Mouse (Mus musculus) embryonic facial prominence, embryonic 10.5 days (tissue): ENCODE measurements around the gene Nup93. TPM values are rescaled to one million over a fixed set of nuclear protein-coding genes. Genes with fewer than 3 reads are reported as not detected.

Experiments used
- DNase-seq: peaks from one replicate; pipeline ENCODE4 v3.0.0-alpha.2; 2017; ENCODE audit warnings: low spot score
- H3K27ac ChIP-seq: fragments of 300-500 bp; sonication (generic); replicated peaks from 2 replicates; pipeline ENCODE4 v1.5.1; 2016; ENCODE audit warnings: mild to moderate bottlenecking
- H3K27me3 ChIP-seq: fragments of 300-500 bp; sonication (generic); replicated peaks from 2 replicates; pipeline ENCODE4 v1.6.1; 2016; ENCODE audit warnings: low read depth, mild to moderate bottlenecking; ENCODE audit not compliant: poor library complexity, severe bottlenecking
- H3K36me3 ChIP-seq: fragments of 300-500 bp; sonication (generic); replicated peaks from 2 replicates; pipeline ENCODE4 v1.6.1; 2016; ENCODE audit warnings: mild to moderate bottlenecking, moderate library complexity
- H3K4me1 ChIP-seq: fragments of 300-500 bp; sonication (generic); 2 replicates; pipeline ENCODE4 v1.6.1; 2016
- H3K4me3 ChIP-seq: fragments of 300-500 bp; sonication (generic); 2 replicates; pipeline ENCODE4 v1.5.1; 2016; ENCODE audit warnings: mild to moderate bottlenecking, moderate library complexity
- H3K9me3 ChIP-seq: fragments of 300-500 bp; sonication (generic); 2 replicates; pipeline ENCODE4 v1.6.1; 2016; ENCODE audit warnings: mild to moderate bottlenecking
- WGBS: fragments of 180-500 bp; shearing (Covaris S2); methylation state at CpG from one replicate; pipeline ENCODE4 v1.1.7; 2016; 5-methylcytosine and 5-hydroxymethylcytosine counted together
- polyA plus RNA-seq: library from polyadenylated mRNA; unstranded; fragments of >200 nt; fragmentation: Nextera tagmentation; extraction: Ambion mirVana; gene quantifications from 2 replicates; pipeline ENCODE4 v1.2.1, GENCODE M21; 2016

Nup93 gene
- polyA plus RNA-seq, 1 experiment from 2014 or later, result 150 TPM

- Histone ChIP-seq H3K27me3 (peaks cover 100% of the 10 kb centered on the region), H3K9me3 (no peaks in the 10 kb centered on the region), H3K4me3 (peak within 1 kb of the TSS; percentile 64), H3K4me1 (peaks cover 43% of the 10 kb centered on the region), H3K27ac (peak within 1 kb of the TSS; percentile 26; the same call in 1 of the 2 replicates), H3K36me3 (no peaks in the 10 kb centered on the region)
- under 1% methylated on average over 50 of the region's 50 CpGs for WGBS
- DNase-seq, result peak; percentile 85
Measured at GRCm38 (mm10) chr8:94178857-94179712, 35.3 kb upstream of the Nup93 start, which contains the start of gene Mt1. Gene Mt1, plus strand, starts transcription at chr8:94179082.

DNA sequence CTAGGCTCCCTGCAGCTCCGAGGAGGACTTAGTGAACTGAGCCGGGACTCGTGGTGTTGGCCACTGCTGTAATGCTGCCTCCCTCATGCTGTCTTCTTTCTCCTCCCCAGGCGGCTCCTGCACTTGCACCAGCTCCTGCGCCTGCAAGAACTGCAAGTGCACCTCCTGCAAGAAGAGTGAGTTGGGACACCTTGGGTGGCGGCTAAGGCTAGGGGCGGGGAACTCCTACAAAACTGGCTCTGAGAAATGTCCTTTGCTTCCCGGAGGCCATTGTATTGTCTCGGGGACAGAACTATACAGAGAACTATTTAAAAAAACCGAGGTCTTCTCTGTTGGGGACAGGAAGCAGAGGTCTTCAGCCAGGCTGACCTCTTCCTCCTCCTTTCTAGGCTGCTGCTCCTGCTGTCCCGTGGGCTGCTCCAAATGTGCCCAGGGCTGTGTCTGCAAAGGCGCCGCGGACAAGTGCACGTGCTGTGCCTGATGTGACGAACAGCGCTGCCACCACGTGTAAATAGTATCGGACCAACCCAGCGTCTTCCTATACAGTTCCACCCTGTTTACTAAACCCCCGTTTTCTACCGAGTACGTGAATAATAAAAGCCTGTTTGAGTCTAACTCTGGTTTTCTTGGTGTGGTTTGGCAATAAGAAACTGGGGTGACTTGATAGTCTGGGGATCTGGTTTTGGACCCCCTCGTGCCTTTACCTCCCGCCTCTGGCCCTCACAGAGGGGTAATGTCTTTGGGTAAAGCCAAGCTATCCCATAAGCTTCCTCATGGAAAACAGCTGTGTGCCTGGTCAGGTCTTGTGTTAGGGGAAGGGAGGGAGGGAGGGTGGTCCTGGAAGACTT is 34.4 kb upstream of the Nup93 start:
- H3K27ac ChIP-seq, result peak overlapping the region; percentile 26; the same call in 1 of the 2 replicates
- DNase-seq, result peak; percentile 56
- WGBS, result 3% methylated on average over 25 of the region's 25 CpGs

GRCm38 (mm10) chr8:94180561-94180908 is 33.8 kb upstream of the Nup93 start:
- peaks cover 100% of the 10 kb centered on the region for H3K27me3 ChIP-seq
- no peaks in the 10 kb centered on the region for H3K36me3 ChIP-seq
- no peaks in the 10 kb centered on the region for H3K9me3 ChIP-seq
- 69% methylated on average over 1 of the region's 1 CpGs for whole genome bisulfite sequencing
- peak overlapping the region; percentile 64 for H3K4me3 ChIP-seq
- DNase-seq, result no peak
- no peak overlapping the region for H3K27ac ChIP-seq
- H3K4me1 ChIP-seq, result peaks cover 42% of the 10 kb centered on the region

More for the DNA sequence above, 34.4 kb upstream of the Nup93 start:
- no peaks in the 10 kb centered on the region for H3K9me3 ChIP-seq
- peak overlapping the region; percentile 64 for H3K4me3 ChIP-seq
- H3K27me3 ChIP-seq, result peaks cover 100% of the 10 kb centered on the region
- H3K36me3 ChIP-seq, result no peaks in the 10 kb centered on the region
- H3K4me1 ChIP-seq, result peaks cover 43% of the 10 kb centered on the region

- Histone ChIP-seq H3K27ac (peak overlapping the region; percentile 19; the same call in 1 of the 2 replicates), H3K9me3 (no peaks in the 10 kb centered on the region), H3K27me3 (peaks cover 100% of the 10 kb centered on the region), H3K4me3 (peak overlapping the region; percentile 46), H3K4me1 (peaks cover 55% of the 10 kb centered on the region), H3K36me3 (no peaks in the 10 kb centered on the region)
- WGBS, result 62% methylated on average over 13 of the region's 13 CpGs
- no peak for DNase-seq
Measured at GRCm38 (mm10) chr8:94182055-94182929, 32.1 kb upstream of the Nup93 start.

- Histone ChIP-seq H3K36me3 (no peaks in the 10 kb centered on the region), H3K27me3 (peaks cover 100% of the 10 kb centered on the region), H3K9me3 (no peaks in the 10 kb centered on the region), H3K27ac (peak overlapping the region; percentile 19; the same call in 1 of the 2 replicates), H3K4me1 (peaks cover 60% of the 10 kb centered on the region), H3K4me3 (peak overlapping the region; percentile 46)
- under 1% methylated on average over 16 of the region's 16 CpGs for WGBS
- peak; percentile 88 for DNase-seq
Measured at GRCm38 (mm10) chr8:94183117-94183516, 31.2 kb upstream of the Nup93 start.

- Histone ChIP-seq H3K27me3 (peaks cover 98% of the 10 kb centered on the region), H3K4me3 (peak overlapping the region; percentile 46; the same call in 1 of the 2 replicates), H3K27ac (peak overlapping the region; percentile 48; the same call in 1 of the 2 replicates), H3K36me3 (no peaks in the 10 kb centered on the region), H3K4me1 (peaks cover 55% of the 10 kb centered on the region), H3K9me3 (no peaks in the 10 kb centered on the region)
- DNase-seq, result peak; percentile 55
- WGBS, result 16% methylated on average over 12 of the region's 12 CpGs
Measured at GRCm38 (mm10) chr8:94184357-94184843, 30.0 kb upstream of the Nup93 start.

DNA sequence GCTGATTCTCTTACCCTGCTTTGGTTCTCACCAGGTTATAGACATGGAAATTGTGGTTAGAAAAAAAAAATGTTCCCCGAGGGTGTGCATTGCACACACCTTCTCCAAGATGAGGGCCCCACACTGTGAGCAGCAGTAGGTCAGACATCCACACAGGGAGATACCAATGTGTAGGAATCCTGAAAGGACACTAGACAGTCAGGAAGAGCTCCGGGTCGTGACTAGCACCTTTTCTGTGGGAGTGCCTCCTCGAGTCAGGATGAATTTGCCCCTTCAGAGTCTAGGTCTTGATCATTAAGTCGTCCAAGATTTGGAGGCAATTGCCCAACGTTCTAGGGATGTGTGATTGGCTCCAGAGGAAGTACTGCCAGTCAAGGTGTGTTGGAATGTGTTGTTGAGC is 28.6 kb upstream of the Nup93 start:
- Histone ChIP-seq H3K36me3 (no peaks in the 10 kb centered on the region), H3K4me3 (no peak overlapping the region), H3K4me1 (peaks cover 52% of the 10 kb centered on the region), H3K27ac (no peak overlapping the region), H3K9me3 (no peaks in the 10 kb centered on the region), H3K27me3 (peaks cover 92% of the 10 kb centered on the region)
- 68% methylated on average over 6 of the region's 6 CpGs for WGBS
- no peak for DNase-seq

GRCm38 (mm10) chr8:94186542-94186941 is 27.8 kb upstream of the Nup93 start:
- DNase-seq, result peak; percentile 81
- Histone ChIP-seq H3K27ac (peak overlapping the region; percentile 45; the same call in 1 of the 2 replicates), H3K36me3 (no peaks in the 10 kb centered on the region), H3K4me3 (peak overlapping the region; percentile 13; the same call in 1 of the 2 replicates), H3K9me3 (no peaks in the 10 kb centered on the region), H3K27me3 (peaks cover 85% of the 10 kb centered on the region), H3K4me1 (peaks cover 59% of the 10 kb centered on the region)
- 3% methylated on average over 17 of the region's 17 CpGs for WGBS

DNA sequence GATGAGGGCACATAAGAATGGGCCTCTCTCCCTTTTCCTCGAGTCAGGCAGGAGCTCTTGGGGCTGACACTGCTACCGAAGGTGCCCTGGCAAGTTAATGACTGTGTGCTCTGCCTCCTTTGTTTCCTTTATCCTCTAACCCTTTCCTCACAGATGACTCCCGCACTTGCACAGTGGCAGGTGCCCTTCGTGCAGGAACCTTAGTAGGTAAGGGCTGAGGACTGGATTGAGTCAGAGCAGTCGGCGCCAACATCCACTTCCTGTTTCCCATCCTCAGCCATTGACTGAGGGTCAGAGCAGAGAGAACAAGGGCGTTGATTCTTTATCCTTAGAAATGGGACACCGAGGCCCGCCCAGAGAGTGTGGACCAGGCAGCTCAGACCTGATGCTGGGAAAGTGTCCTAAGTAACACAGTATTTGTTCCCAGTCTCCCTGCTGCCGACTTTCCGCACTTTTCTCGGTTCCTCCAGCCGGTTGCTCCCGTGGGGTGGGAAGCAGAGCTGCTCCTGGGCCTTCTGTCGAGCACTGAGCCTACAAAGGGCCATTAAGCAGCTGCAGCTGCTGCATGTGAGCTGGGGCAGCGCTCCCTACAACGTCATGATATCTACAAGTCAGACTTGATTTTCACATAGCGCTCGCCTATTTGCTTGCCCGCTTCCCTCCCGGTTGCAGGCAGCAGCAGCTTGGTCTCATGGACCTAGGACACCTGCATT is 26.9 kb upstream of the Nup93 start:
- 22% methylated on average over 21 of the region's 21 CpGs for WGBS
- Histone ChIP-seq H3K9me3 (no peaks in the 10 kb centered on the region), H3K27me3 (peaks cover 78% of the 10 kb centered on the region), H3K4me3 (peak overlapping the region; percentile 13; the same call in 1 of the 2 replicates), H3K4me1 (peaks cover 60% of the 10 kb centered on the region), H3K27ac (peak overlapping the region; percentile 45), H3K36me3 (no peaks in the 10 kb centered on the region)
- DNase-seq, result peak; percentile 38

GRCm38 (mm10) chr8:94189275-94190031 is 24.9 kb upstream of the Nup93 start:
- no peak for DNase-seq
- 67% methylated on average over 13 of the region's 13 CpGs for WGBS
- H3K27me3 ChIP-seq, result peaks cover 60% of the 10 kb centered on the region
- peaks cover 48% of the 10 kb centered on the region for H3K4me1 ChIP-seq
- no peak overlapping the region for H3K4me3 ChIP-seq
- H3K9me3 ChIP-seq, result no peaks in the 10 kb centered on the region
- H3K36me3 ChIP-seq, result no peaks in the 10 kb centered on the region
- H3K27ac ChIP-seq, result no peak overlapping the region
